Mouse (Mus musculus) lung, adult 2 months (tissue): ENCODE data around the gene Mgat5. TPM values are rescaled to one million over a fixed set of nuclear protein-coding genes. Genes with fewer than 3 reads are reported as not detected.
A peak's percentile ranks its signal among the peaks of the same experiment; 100 is the strongest.

Experiments used
- DNase-seq: peaks from one replicate; pipeline ENCODE4 v3.0.0; 2022
- H3K4me1 ChIP-seq: fragments of 200-500 bp; 2 replicates; pipeline ENCODE4 v1.6.1; 2011; ENCODE audit warnings: low read length; ENCODE audit not compliant: control insufficient read depth, insufficient read depth
- H3K4me3 ChIP-seq: fragments of 200-500 bp; replicated peaks from 2 replicates; pipeline ENCODE3; 2011; ENCODE audit warnings: low read depth, mild to moderate bottlenecking, control low read depth, low read length; ENCODE audit errors: extremely low read depth
- CTCF ChIP-seq: fragments of 200-500 bp; IDR thresholded peaks from 2 replicates; pipeline ENCODE4 v1.5.1; 2011; ENCODE audit warnings: mild to moderate bottlenecking, low read length, control low read depth; ENCODE audit not compliant: insufficient read depth
- POLR2A ChIP-seq: fragments of 200-500 bp; IDR thresholded peaks from 2 replicates; pipeline ENCODE4 v1.6.1; 2011; ENCODE audit warnings: low read depth, mild to moderate bottlenecking, control low read depth, low read length, borderline replicate concordance; ENCODE audit errors: extremely low read depth
- WGBS: fragments of 180-500 bp; shearing (Covaris S2); methylation state at CpG from one replicate; pipeline ENCODE4 v1.1.7; 2018; 5-methylcytosine and 5-hydroxymethylcytosine counted together
- polyA plus RNA-seq: library from polyadenylated mRNA; depleted of rRNA; stranded (reverse); fragments of >200 nt; gene quantifications from 2 replicates; pipeline ENCODE4 v1.2.3, GENCODE M21; 2012

The Mgat5 gene
- polyA plus RNA-seq, 1 experiment, result 9.0 TPM

DNA sequence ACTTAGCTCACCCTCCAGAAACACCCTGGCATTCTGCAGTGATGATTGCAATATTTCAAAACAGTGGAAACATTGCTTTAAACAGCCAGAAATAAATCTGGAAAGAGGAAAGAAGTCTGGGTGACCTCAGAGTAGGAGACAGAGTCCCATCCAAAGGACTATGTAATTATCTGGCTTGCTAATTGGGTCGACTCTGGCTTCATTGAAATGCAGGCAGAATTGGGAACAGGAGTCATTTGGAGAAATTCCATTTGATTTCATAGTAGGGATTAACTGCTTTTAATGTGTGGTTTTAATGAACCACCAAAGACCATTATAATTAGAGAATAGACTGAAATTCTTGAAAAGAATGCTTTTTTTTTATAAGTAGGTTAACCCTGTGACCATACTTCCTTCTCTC, 212.2 kb downstream of the Mgat5 start:
- WGBS, result 73% methylated on average over 1 of the region's 1 CpGs
- TF ChIP-seq POLR2A (no peak), CTCF (no peak)
- Histone ChIP-seq H3K4me3 (no peak overlapping the region), H3K4me1 (no peaks in the 10 kb centered on the region; the same call in 1 of the 2 replicates)
- DNase-seq, result no peak

GRCm38 (mm10) chr1:127418916-127419575, 214.2 kb downstream of the Mgat5 start:
- no peak for DNase-seq
- Histone ChIP-seq H3K4me3 (no peak overlapping the region), H3K4me1 (no peaks in the 10 kb centered on the region; the same call in 1 of the 2 replicates)
- TF ChIP-seq CTCF, result no peak
- no peak for TF ChIP-seq POLR2A
- WGBS, result 86% methylated on average over 4 of the region's 4 CpGs

DNA sequence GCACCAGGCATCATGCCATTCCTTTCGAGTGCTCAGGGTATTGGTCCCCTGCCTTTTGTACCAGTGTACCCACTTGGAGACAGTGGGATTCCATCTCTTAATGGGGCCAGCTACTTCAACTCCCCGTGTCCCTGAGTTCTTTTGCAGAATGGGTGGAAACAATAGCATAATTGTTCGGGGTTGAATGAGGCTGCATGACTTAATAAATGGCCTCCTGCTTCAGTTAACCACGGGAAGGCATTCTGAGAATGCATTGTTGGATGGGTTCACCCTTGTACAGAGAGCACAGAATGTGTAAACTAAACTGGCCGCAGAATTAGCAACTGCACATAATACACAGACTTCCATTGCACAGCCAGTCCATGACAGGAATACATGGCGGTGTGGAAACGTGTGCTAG, 214.8 kb downstream of the Mgat5 start:
- DNase-seq, result no peak
- 62% methylated on average over 7 of the region's 7 CpGs for WGBS
- Histone ChIP-seq H3K4me1 (no peaks in the 10 kb centered on the region), H3K4me3 (no peak overlapping the region)
- no peak for TF ChIP-seq CTCF
- TF ChIP-seq POLR2A, result no peak

DNA sequence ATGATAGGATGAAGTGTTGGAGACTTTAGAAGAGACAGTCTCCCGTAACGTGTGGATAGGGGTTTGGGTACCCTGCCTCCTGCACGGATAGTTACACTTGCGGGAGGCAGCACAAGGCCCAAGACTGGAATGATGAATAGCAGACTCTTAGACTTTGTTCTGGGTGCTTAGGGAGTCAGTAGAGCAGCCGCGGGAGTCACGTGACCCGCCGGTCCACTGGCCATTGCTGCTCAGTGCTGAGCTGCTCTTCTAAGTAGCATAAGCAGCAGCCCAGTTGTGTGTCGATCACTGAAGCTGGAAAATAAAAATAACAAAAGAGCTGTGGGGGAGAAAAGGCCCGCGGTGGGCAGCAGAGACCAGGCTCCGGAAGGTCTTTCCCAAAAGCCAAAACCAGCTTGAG, 215.6 kb downstream of the Mgat5 start:
- WGBS, result 76% methylated on average over 13 of the region's 13 CpGs
- DNase-seq, result no peak
- Histone ChIP-seq H3K4me3 (no peak overlapping the region), H3K4me1 (peaks cover 3% of the 10 kb centered on the region)
- TF ChIP-seq CTCF (no peak), POLR2A (no peak)

DNA sequence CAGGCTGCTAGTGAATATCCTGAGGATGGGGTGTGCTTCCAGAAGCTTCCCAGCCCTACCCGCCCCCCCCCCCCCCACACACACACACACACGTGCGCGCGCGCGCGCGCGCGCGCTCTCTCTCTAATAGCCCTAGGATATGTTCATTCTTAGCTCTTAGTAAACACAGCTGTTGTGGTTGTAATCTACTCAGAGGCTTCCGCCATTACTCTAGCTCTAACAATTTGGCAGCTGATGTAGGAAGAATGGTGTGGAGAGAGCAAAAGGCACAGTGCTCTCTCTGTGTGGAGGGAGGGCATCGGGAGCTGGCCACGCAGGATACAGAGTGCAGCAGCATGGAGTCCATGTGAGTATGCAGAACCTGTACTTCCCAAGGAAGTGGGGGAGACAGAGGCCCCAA, 216.0 kb downstream of the Mgat5 start:
- WGBS, result 78% methylated on average over 15 of the region's 15 CpGs
- no peak overlapping the region for H3K4me3 ChIP-seq
- peaks cover 3% of the 10 kb centered on the region for H3K4me1 ChIP-seq
- DNase-seq, result no peak
- TF ChIP-seq POLR2A, result no peak
- TF ChIP-seq CTCF, result no peak

DNA sequence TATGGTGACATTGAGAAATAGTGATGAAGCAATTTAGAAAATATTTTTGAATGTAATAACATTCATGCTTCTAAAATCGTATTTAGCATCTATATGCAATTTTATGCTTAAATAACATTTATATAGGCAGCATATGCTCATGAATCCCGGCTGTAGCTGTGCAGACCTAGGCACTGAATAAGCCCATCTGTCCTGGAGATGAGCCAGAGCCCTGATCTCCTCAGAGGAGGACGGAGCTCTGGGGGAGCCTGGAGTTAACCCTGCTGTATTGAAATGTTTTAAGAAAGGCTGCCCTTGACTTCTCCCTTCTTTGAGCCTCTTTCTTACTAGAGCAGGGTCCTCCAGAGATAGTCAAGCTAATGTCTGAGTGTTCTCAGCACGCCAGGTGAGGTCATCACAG, 217.8 kb downstream of the Mgat5 start:
- Histone ChIP-seq H3K4me3 (no peak overlapping the region), H3K4me1 (peaks cover 3% of the 10 kb centered on the region)
- DNase-seq, result no peak
- TF ChIP-seq POLR2A (no peak), CTCF (no peak)
- WGBS, result 85% methylated on average over 4 of the region's 4 CpGs

DNA sequence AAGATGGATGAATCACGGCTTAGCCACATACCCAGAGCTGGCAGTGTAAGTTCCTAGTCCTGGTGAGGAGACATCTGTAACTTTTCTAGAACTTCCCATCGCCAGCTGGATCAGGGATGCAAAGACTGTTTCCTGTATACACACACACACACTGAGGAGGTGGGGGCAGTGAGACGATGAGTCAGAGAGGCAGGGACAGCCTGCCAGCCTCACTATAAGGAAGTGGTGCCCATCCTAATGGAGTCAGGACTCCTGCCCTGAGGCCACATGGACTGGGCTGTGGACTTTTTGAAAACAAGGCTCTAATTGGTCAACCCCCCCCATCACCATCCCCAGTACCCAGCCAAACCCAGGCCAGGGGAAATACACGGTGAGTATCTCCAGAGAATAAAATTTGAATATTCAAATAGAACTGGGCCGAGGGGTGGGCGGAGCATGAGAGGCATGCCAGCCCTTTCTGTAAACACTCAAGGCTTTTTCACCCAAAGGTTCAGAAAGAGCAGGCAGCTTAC, 220.3 kb downstream of the Mgat5 start:
- TF ChIP-seq POLR2A, result no peak
- no peak for TF ChIP-seq CTCF
- Histone ChIP-seq H3K4me1 (peaks cover 3% of the 10 kb centered on the region), H3K4me3 (no peak overlapping the region)
- 23% methylated on average over 6 of the region's 6 CpGs for WGBS
- DNase-seq, result peak; percentile 16

- H3K4me3 ChIP-seq, result no peak overlapping the region
- TF ChIP-seq POLR2A, result no peak
- no peak for TF ChIP-seq CTCF
- WGBS, result 92% methylated on average over 7 of the region's 7 CpGs
- H3K4me1 ChIP-seq, result no peaks in the 10 kb centered on the region
- no peak for DNase-seq
Measured at GRCm38 (mm10) chr1:127430290-127430689, 225.5 kb downstream of the Mgat5 start.

- WGBS, result 84% methylated on average over 4 of the region's 4 CpGs
- TF ChIP-seq CTCF (no peak), POLR2A (no peak)
- H3K4me1 ChIP-seq, result no peaks in the 10 kb centered on the region
- no peak overlapping the region for H3K4me3 ChIP-seq
- no peak for DNase-seq
Measured at GRCm38 (mm10) chr1:127434829-127435228, 230.0 kb downstream of the Mgat5 start.

GRCm38 (mm10) chr1:127437091-127437490, 232.3 kb downstream of the Mgat5 start:
- H3K4me1 ChIP-seq, result no peaks in the 10 kb centered on the region
- no peak for DNase-seq
- 47% methylated on average over 6 of the region's 6 CpGs for WGBS
- TF ChIP-seq POLR2A (no peak), CTCF (no peak)
- H3K4me3 ChIP-seq, result no peak overlapping the region

- 89% methylated on average over 9 of the region's 9 CpGs for WGBS
- no peak overlapping the region for H3K4me3 ChIP-seq
- H3K4me1 ChIP-seq, result no peaks in the 10 kb centered on the region
- TF ChIP-seq POLR2A, result no peak
- TF ChIP-seq CTCF, result no peak
- DNase-seq, result no peak
Measured at GRCm38 (mm10) chr1:127439452-127439891, 234.7 kb downstream of the Mgat5 start.
